Mouse (Mus musculus) erythroblast, embryonic 14.5 days (primary cell): ENCODE results near the gene Hyal3. TPM values are rescaled to one million over a fixed set of nuclear protein-coding genes. Genes with fewer than 3 reads are reported as not detected.
A peak's percentile ranks its signal among the peaks of the same experiment; 100 is the strongest.

Experiments
- H3K27me3 ChIP-seq: 2 replicates; pipeline ENCODE4 v1.6.1; 2012; ENCODE audit warnings: inconsistent platforms; ENCODE audit not compliant: control insufficient read depth
- H3K36me3 ChIP-seq: 2 replicates; pipeline ENCODE4 v1.6.1; 2012; ENCODE audit warnings: mild to moderate bottlenecking, inconsistent platforms; ENCODE audit not compliant: control insufficient read depth
- H3K4me1 ChIP-seq: 2 replicates; pipeline ENCODE4 v1.6.1; 2012; ENCODE audit warnings: inconsistent platforms; ENCODE audit not compliant: control insufficient read depth
- H3K4me3 ChIP-seq: replicated peaks from 2 replicates; pipeline ENCODE3; 2012; ENCODE audit warnings: moderate library complexity, mild to moderate bottlenecking, inconsistent platforms
- H3K9me3 ChIP-seq: 2 replicates; pipeline ENCODE4 v1.6.1; 2012; ENCODE audit warnings: low read length, inconsistent platforms, mixed read lengths; ENCODE audit not compliant: control insufficient read depth
- GATA1 ChIP-seq: IDR thresholded peaks from 2 replicates; pipeline ENCODE4 v1.6.1; 2012; ENCODE audit warnings: low read length, inconsistent platforms, mixed read lengths
- TAL1 ChIP-seq: IDR thresholded peaks from 3 replicates; pipeline ENCODE4 v1.6.1; 2012; ENCODE audit warnings: low read length, inconsistent platforms, mixed read lengths
- polyA plus RNA-seq: library from polyadenylated mRNA; stranded (reverse); fragments of >175 nt; gene quantifications from 2 replicates; pipeline ENCODE4 v1.2.3, GENCODE M21; 2012

Gene Hyal3
- polyA plus RNA-seq, 1 experiment, result not detected

DNA sequence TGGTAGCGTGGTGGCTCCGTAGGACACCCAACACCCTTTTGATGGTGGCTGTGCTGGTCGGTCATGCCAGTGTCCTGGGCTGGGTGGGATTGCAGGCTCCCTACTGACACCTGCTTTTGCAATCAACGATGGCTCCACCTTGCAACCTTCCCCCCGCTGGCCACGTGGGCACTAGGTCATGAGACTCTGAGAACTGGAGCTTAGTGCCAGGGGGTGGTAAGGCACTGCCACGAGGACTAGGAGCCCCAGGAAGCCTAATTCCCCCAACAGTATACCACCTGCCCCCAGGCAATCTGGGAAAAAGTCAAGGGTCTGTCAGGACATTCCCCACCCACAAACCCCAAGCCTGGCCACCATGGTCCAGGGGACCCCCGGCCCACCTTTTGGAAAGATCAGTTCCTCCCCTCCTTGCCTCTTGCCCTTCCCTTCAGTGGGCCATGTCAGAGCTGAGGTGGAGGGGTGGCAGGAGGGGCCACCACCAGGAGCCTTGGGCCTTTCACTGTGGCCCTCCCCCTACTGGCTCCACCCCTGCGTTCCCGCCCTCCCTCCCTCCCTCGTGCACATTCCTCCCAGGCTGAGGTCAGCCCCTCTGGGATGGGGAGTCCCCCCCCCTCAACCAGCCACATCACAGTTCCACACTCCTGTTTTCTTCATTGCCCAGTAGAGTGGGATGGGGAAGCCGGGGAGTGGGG, 28.3 kb downstream of the Hyal3 start, which contains the start of gene Sema3b:
Sema3b (minus strand) TSS at position 489 of the 692 bp plus-strand sequence.
- H3K4me3 ChIP-seq, result no peak within 1 kb of the TSS
- H3K4me1 ChIP-seq, result peaks cover 55% of the 10 kb centered on the region
- peaks cover 14% of the 10 kb centered on the region for H3K27me3 ChIP-seq
- H3K36me3 ChIP-seq, result peaks cover 2% of the 10 kb centered on the region
- no peaks in the 10 kb centered on the region for H3K9me3 ChIP-seq
- no peak for TF ChIP-seq TAL1
- TF ChIP-seq GATA1, result no peak

DNA sequence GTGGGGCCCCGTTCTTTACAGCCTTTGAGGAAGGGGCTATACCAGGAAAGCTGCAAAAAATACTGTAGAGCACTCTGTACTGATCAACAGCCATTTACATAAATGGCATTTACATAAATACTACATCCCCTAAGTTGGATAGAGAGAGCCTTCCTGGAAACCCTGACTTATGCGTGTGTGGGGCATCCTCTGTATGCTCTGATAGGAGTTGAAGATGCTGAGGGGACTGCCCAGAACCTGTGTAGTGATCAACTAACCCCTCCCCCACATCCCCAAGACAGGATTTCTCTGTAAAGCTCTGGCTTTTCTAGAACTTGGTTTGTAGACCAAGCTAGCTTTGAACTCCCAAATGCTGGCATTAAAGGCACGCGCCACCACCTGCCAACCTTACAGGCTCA, 28.8 kb downstream of the Hyal3 start:
- H3K4me1 ChIP-seq, result peaks cover 55% of the 10 kb centered on the region
- H3K36me3 ChIP-seq, result peaks cover 8% of the 10 kb centered on the region
- no peak overlapping the region for H3K4me3 ChIP-seq
- H3K27me3 ChIP-seq, result peaks cover 8% of the 10 kb centered on the region
- H3K9me3 ChIP-seq, result no peaks in the 10 kb centered on the region
- no peak for TF ChIP-seq GATA1
- no peak for TF ChIP-seq TAL1

DNA sequence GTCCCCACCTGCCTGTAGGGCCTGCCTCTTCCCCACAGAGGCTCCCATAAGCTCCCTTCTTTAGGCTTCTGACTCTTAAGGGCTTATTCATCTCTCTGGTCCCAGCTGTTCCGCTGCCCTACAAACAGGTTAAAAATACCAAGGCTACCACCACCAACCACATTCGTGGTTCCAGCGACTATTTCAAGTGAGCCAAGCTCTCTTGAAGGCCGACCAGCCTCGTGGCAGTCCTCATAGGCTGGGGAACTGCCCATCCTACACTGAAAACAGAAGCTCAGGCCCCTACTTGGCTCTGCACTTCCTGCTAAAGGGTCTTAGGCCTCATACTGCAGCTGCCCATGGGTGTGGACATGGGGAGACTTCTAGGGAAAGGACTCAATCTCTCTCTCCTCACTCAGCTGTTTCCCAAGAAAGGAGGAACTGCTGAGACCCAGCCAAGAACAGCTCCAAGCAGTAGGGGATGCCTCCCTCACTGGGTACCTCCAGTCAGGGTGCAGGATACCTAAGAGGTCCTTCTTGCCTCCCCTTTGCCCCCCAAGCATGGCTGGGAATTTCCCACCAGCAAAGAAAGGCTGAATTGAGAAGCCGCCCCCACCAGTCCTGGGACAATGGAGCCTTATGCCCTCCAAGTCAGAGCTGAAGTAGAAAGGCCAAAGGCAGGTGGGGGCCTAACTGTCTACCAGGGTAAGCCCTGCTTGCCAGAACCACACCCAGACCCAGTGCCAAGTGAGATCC, 31.0 kb downstream of the Hyal3 start:
- Histone ChIP-seq H3K4me1 (peaks cover 44% of the 10 kb centered on the region), H3K4me3 (peak overlapping the region; percentile 65), H3K9me3 (no peaks in the 10 kb centered on the region), H3K27me3 (peaks cover 2% of the 10 kb centered on the region), H3K36me3 (peaks cover 30% of the 10 kb centered on the region)
- TF ChIP-seq TAL1, result no peak
- no peak for TF ChIP-seq GATA1

DNA sequence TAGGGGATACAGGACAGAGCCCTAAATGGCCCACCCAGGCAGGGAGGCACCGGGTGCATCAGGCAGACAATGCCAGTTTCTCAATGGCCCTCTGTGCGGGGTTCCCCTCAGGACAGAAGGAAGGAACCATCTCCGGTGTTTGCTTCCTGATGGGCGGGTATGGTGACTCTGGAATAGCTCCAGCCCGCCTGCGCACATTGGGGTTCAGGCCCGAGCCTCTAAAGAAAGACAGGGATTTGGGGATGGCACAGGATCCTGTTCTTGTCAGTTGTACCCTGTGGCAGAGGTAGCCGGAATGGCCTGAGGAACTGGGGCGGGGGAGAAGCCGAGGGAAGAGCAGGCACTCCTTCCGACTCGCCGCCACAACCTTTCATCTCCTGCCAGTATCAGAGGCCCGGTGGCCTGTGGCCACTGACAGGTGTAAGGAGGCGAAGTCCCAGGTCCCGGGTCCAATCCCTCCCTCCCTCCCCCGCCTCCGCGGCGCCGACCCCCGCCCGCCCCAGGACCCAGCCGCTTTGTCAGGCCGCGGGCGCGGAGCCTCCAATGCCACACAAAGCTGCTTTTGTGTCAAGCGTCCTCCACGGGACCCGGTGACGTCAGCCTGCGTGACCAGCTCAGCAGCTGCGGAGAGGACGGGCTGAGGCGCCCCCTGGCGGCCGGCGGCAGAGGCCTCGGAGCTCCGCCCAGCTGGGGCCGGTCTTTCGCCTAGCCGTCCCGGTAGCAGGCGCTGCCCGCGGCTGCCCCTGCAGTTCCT, 31.8 kb downstream of the Hyal3 start:
- H3K27me3 ChIP-seq, result no peaks in the 10 kb centered on the region
- H3K36me3 ChIP-seq, result peaks cover 35% of the 10 kb centered on the region
- TF ChIP-seq TAL1 (no peak), GATA1 (no peak)
- no peaks in the 10 kb centered on the region for H3K9me3 ChIP-seq
- H3K4me1 ChIP-seq, result peaks cover 37% of the 10 kb centered on the region
- H3K4me3 ChIP-seq, result peak overlapping the region; percentile 65

DNA sequence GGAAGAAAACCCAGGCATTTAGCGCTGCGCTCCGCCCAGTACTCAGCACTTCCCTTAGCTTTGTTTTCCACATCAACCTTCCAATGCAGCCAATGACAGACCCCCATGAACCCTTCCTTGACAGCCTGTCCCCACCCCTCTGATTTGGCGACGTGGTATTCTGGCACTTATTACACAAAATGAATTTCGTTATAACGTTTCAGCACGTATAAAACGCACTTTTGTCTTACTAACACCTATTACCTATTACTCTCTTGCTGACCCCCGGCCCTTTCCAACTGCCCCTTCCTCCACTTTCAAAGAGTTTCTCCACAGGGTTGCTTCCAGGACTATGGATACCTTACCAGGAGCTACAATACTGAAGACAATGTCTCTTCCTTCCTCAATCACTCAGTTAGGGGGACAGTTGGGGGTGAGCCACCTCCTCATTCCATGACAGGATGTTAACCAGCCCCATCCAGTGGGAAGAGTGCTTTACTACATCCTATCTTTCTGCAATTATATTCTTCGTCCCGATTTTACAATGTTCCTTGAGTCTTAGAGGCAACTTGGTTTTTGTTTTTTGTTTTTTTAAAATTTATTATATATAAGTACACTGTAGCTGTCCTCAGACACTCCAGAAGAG, 32.4 kb downstream of the Hyal3 start:
- Histone ChIP-seq H3K4me1 (peaks cover 31% of the 10 kb centered on the region), H3K9me3 (no peaks in the 10 kb centered on the region), H3K27me3 (no peaks in the 10 kb centered on the region), H3K36me3 (peaks cover 40% of the 10 kb centered on the region), H3K4me3 (peak overlapping the region; percentile 65)
- no peak for TF ChIP-seq TAL1

DNA sequence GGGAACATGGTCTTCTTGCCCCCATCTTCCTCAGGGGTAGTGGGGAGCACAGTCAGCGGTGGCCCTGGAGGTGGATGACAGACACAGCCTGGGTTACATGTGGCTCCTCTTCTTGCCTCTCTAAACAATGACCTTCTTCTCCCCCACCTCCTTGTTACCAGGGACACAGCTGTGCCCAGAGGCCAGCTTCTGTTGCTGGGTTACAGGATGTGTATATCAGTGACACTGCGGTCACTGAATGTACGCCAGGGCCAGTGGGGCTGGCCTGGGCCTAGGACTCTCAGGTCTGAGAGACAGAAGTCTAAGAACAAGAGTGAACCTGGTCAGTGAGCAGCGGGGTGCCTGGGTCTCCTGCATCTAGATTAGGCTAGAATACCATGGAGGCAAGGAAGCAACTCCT, 34.4 kb downstream of the Hyal3 start:
- no peak overlapping the region for H3K4me3 ChIP-seq
- no peaks in the 10 kb centered on the region for H3K27me3 ChIP-seq
- H3K4me1 ChIP-seq, result peaks cover 36% of the 10 kb centered on the region
- no peaks in the 10 kb centered on the region for H3K9me3 ChIP-seq
- TF ChIP-seq GATA1 (no peak), TAL1 (no peak)
- H3K36me3 ChIP-seq, result peaks cover 60% of the 10 kb centered on the region

DNA sequence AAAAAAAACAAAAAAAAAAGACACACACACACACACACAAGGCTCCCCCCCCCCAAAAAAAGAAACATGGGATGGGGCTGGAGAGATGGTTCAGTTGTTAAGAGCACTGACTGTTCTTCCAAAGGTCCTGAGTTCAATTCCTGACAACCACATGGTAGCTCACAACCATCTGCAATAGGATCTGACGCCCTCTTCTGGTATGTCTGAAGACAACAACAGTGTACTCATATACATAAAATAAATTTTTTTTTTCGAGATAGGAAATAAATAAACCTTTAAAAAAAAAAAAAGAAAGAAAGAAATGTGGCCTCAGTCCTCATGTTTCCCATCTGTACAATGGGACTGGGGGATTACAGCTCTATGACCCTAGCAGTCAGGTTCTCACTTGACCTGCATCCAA, 36.8 kb downstream of the Hyal3 start:
- TF ChIP-seq TAL1 (no peak), GATA1 (no peak)
- peaks cover 22% of the 10 kb centered on the region for H3K4me1 ChIP-seq
- peaks cover 73% of the 10 kb centered on the region for H3K36me3 ChIP-seq
- H3K27me3 ChIP-seq, result no peaks in the 10 kb centered on the region
- no peaks in the 10 kb centered on the region for H3K9me3 ChIP-seq
- no peak overlapping the region for H3K4me3 ChIP-seq

DNA sequence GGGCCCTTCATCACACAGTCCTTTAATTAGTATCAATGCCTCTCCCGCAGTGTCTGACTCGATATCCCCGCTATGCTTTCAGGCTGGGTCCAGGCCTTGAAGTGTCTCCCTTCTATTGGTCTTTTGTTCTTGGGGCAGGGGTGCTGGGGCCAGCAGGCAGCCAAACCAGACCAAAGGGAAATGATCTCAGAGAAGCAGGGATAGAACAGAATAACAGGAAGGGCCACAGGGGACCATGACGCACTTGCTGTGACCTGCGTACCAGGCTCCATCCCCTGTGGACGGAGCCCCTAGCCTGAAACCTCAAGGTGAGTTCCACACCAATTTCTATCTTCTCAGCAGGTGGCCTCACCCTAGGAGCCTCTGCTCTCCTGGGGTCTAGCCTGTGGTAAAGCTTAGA, 37.5 kb downstream of the Hyal3 start:
- peaks cover 77% of the 10 kb centered on the region for H3K36me3 ChIP-seq
- H3K4me1 ChIP-seq, result peaks cover 17% of the 10 kb centered on the region
- no peak for TF ChIP-seq GATA1
- no peak overlapping the region for H3K4me3 ChIP-seq
- H3K9me3 ChIP-seq, result no peaks in the 10 kb centered on the region
- no peaks in the 10 kb centered on the region for H3K27me3 ChIP-seq
